Mouse (Mus musculus): ENCODE data around the gene Sae1. TPM values are rescaled to one million over a fixed set of nuclear protein-coding genes. Genes with fewer than 3 reads are reported as not detected.

Sae1 gene
- polyA plus RNA-seq, 1 experiment = 31.0 TPM

GRCm38 (mm10) chr7:16294837-16295236 lies 92.8 kb downstream of the Sae1 start:
- TF ChIP-seq POLR2A (IDR thresholded peaks at IDR 0.05; ENCODE audit: borderline replicate concordance, extremely low read depth, low read depth, low read length) = no peak
- TF ChIP-seq CTCF (IDR thresholded peaks at IDR 0.05; ENCODE audit: insufficient read depth, low read length) = peak; percentile 88
- DNase-seq = peak; percentile 94
- WGBS = under 1% methylated on average over 23 of the region's 23 CpGs
- peaks cover 6% of the 10 kb centered on the region; the same call in 1 of the 2 replicates for H3K4me1 ChIP-seq (ENCODE audit: control insufficient read depth, insufficient read depth, low read length)
- peak overlapping the region; percentile 74 for H3K4me3 ChIP-seq (replicated peaks; ENCODE audit: extremely low read depth, low read depth, low read length)

GRCm38 (mm10) chr7:16294346-16294745 lies 93.3 kb downstream of the Sae1 start:
- no peak for DNase-seq
- TF ChIP-seq CTCF (IDR thresholded peaks at IDR 0.05; ENCODE audit: insufficient read depth, low read length) (peak; percentile 40), POLR2A (IDR thresholded peaks at IDR 0.05; ENCODE audit: borderline replicate concordance, extremely low read depth, low read depth, low read length) (no peak)
- 21% methylated on average over 4 of the region's 4 CpGs for WGBS
- Histone ChIP-seq H3K4me3 (replicated peaks; ENCODE audit: extremely low read depth, low read depth, low read length) (no peak overlapping the region), H3K4me1 (ENCODE audit: control insufficient read depth, insufficient read depth, low read length) (peaks cover 6% of the 10 kb centered on the region; the same call in 1 of the 2 replicates)

- no peak overlapping the region for H3K4me3 ChIP-seq (replicated peaks; ENCODE audit: extremely low read depth, low read depth, low read length)
- no peak for DNase-seq
- no peaks in the 10 kb centered on the region for H3K4me1 ChIP-seq (ENCODE audit: control insufficient read depth, insufficient read depth, low read length)
- TF ChIP-seq POLR2A (IDR thresholded peaks at IDR 0.05; ENCODE audit: borderline replicate concordance, extremely low read depth, low read depth, low read length) (no peak), CTCF (IDR thresholded peaks at IDR 0.05; ENCODE audit: insufficient read depth, low read length) (no peak)
- 71% methylated on average over 1 of the region's 1 CpGs for WGBS
Measured at GRCm38 (mm10) chr7:16287791-16288190, 99.8 kb downstream of the Sae1 start.

GRCm38 (mm10) chr7:16287016-16287415 lies 100.6 kb downstream of the Sae1 start:
- TF ChIP-seq POLR2A (IDR thresholded peaks at IDR 0.05; ENCODE audit: borderline replicate concordance, extremely low read depth, low read depth, low read length) (no peak), CTCF (IDR thresholded peaks at IDR 0.05; ENCODE audit: insufficient read depth, low read length) (no peak)
- 65% methylated on average over 2 of the region's 2 CpGs for WGBS
- Histone ChIP-seq H3K4me1 (ENCODE audit: control insufficient read depth, insufficient read depth, low read length) (no peaks in the 10 kb centered on the region), H3K4me3 (replicated peaks; ENCODE audit: extremely low read depth, low read depth, low read length) (no peak overlapping the region)
- DNase-seq = no peak

GRCm38 (mm10) chr7:16286026-16286961 lies 101.3 kb downstream of the Sae1 start, which contains the start of gene Ccdc9:
Gene Ccdc9 (minus strand): TSS chr7:16286795.
- TF ChIP-seq CTCF (IDR thresholded peaks at IDR 0.05; ENCODE audit: insufficient read depth, low read length) (no peak), POLR2A (IDR thresholded peaks at IDR 0.05; ENCODE audit: borderline replicate concordance, extremely low read depth, low read depth, low read length) (peak; percentile 61; the same call in 1 of the 2 replicates)
- peak within 1 kb of the TSS; percentile 71 for H3K4me3 ChIP-seq (replicated peaks; ENCODE audit: extremely low read depth, low read depth, low read length)
- H3K4me1 ChIP-seq (ENCODE audit: control insufficient read depth, insufficient read depth, low read length) = no peaks in the 10 kb centered on the region
- WGBS = 1% methylated on average over 70 of the region's 70 CpGs
- peak; percentile 100 for DNase-seq

GRCm38 (mm10) chr7:16285450-16286025 lies 102.1 kb downstream of the Sae1 start:
- Histone ChIP-seq H3K4me1 (ENCODE audit: control insufficient read depth, insufficient read depth, low read length) (no peaks in the 10 kb centered on the region), H3K4me3 (replicated peaks; ENCODE audit: extremely low read depth, low read depth, low read length) (peak overlapping the region; percentile 71)
- peak; percentile 75 for DNase-seq
- TF ChIP-seq CTCF (IDR thresholded peaks at IDR 0.05; ENCODE audit: insufficient read depth, low read length) (no peak), POLR2A (IDR thresholded peaks at IDR 0.05; ENCODE audit: borderline replicate concordance, extremely low read depth, low read depth, low read length) (no peak)
- 1% methylated on average over 14 of the region's 14 CpGs for WGBS

- Histone ChIP-seq H3K4me1 (ENCODE audit: control insufficient read depth, insufficient read depth, low read length) (no peaks in the 10 kb centered on the region), H3K4me3 (replicated peaks; ENCODE audit: extremely low read depth, low read depth, low read length) (no peak overlapping the region)
- no peak for DNase-seq
- TF ChIP-seq POLR2A (IDR thresholded peaks at IDR 0.05; ENCODE audit: borderline replicate concordance, extremely low read depth, low read depth, low read length) = no peak
- TF ChIP-seq CTCF (IDR thresholded peaks at IDR 0.05; ENCODE audit: insufficient read depth, low read length) = no peak
- 40% methylated on average over 9 of the region's 9 CpGs for WGBS
Measured at GRCm38 (mm10) chr7:16284904-16285303, 102.7 kb downstream of the Sae1 start.

- no peak overlapping the region for H3K4me3 ChIP-seq (replicated peaks; ENCODE audit: extremely low read depth, low read depth, low read length)
- TF ChIP-seq CTCF (IDR thresholded peaks at IDR 0.05; ENCODE audit: insufficient read depth, low read length) = no peak
- no peak for TF ChIP-seq POLR2A (IDR thresholded peaks at IDR 0.05; ENCODE audit: borderline replicate concordance, extremely low read depth, low read depth, low read length)
- 89% methylated on average over 8 of the region's 8 CpGs for WGBS
- DNase-seq = no peak
- H3K4me1 ChIP-seq (ENCODE audit: control insufficient read depth, insufficient read depth, low read length) = no peaks in the 10 kb centered on the region
Measured at GRCm38 (mm10) chr7:16284001-16284400, 103.6 kb downstream of the Sae1 start.

- Histone ChIP-seq H3K4me1 (ENCODE audit: control insufficient read depth, insufficient read depth, low read length) (no peaks in the 10 kb centered on the region), H3K4me3 (replicated peaks; ENCODE audit: extremely low read depth, low read depth, low read length) (no peak overlapping the region)
- TF ChIP-seq POLR2A (IDR thresholded peaks at IDR 0.05; ENCODE audit: borderline replicate concordance, extremely low read depth, low read depth, low read length) (no peak), CTCF (IDR thresholded peaks at IDR 0.05; ENCODE audit: insufficient read depth, low read length) (no peak)
- no peak for DNase-seq
- 88% methylated on average over 13 of the region's 13 CpGs for WGBS
Measured at GRCm38 (mm10) chr7:16282334-16282733, 105.3 kb downstream of the Sae1 start.

Measured in lung, adult 2 months (tissue).